Mouse (Mus musculus): ENCODE data around the gene Atf6.

DNA sequence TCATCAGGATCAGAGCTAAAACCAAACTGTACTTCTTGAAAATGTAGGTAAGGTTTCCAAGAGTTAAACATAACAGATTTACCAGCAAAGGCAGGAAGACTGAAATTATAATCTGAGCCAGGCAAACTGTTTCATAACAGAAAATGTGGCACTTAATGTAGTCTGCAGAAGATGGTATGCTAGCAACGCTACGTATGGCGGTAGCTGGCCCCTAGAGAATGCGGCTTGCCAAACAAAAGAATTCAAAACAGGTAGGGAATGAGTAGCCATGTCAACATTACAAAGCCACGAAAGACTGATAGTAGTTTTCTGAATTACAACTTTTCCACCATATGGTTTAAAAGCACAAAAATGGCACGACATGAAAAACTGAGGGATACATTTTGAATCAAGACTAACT is 38.2 kb downstream of the Atf6 start:
- TF ChIP-seq CTCF (IDR thresholded peaks at IDR 0.05; ENCODE audit: low read depth, low read length) (no peak), POLR2A (IDR thresholded peaks at IDR 0.05; ENCODE audit: borderline replicate concordance, low read depth, low read length) (no peak)
